Comparison of ENCODE assay signal across 8 mouse cellular contexts in the genomic region with DNA sequence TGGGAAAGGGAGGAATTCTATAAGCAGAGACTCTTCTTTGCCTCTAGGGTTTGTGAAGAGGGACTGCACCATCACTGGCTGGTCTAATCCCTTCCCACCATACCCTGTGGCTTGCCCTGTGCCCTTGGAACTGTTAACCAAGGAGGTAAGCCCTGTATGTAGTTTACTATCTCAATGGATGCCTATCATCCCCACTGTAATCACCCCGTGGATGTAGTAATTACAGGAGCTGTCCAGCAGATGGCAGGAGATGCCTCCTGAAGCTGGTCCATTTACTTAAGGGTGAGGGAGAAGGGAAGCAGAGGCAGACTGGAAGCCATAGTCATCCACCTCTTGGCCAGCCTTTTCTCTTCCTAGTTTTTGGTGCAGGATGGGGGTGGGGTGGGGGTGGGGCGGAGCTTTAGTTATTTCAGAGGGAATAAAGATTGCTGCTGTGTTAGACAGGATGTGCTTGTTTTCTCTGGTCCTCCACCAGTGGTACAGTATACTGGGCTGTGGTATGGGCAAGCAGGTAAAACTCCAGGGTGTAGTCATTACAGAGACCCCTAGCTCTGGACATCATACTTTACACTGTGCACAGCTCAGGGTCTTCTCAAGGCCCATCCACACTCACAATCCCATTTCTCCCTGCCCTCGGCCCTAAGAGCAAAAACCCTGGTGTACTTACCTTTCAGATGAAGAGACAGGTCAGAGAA. TPM values are rescaled to one million over a fixed set of nuclear protein-coding genes. Genes with fewer than 3 reads are reported as not detected.
DNase-seq lines count a peak whose midpoint lies in the region; ATAC-seq and TF ChIP-seq lines count a peak whose summit lies in the region.
"Had no signal": no experiment of that assay in that cellular context is flagged by ENCODE, and none has a peak within 500 bp of the region (broad histone marks: within the 10 kb centered on the region; RNA-seq: fewer than 3 reads in every experiment).

No protein-coding gene starts in this region.

- 39% methylated on average over 3 of the region's 3 CpGs for WGBS in forebrain, embryonic 13.5 days
- 35% methylated on average over 3 of the region's 3 CpGs for WGBS in stomach, embryonic 15.5 days

- peak; percentile 57 to 70 for DNase-seq in spleen, postnatal 10 days (ENCODE audit: low spot score in 2 of 2)
- DNase-seq in spleen, adult 12 weeks (ENCODE audit: low spot score) = no peak
- DNase-seq in brain, embryonic 14.5 days (ENCODE audit: low read depth) = peak; percentile 82
- DNase-seq in layer of hippocampus, adult 18-20 months (ENCODE audit: low spot score in 2 of 2) = peak; percentile 49 to 81

- no peak overlapping the region for H3K27ac ChIP-seq in forebrain, embryonic 13.5 days
- no peak overlapping the region for H3K27ac ChIP-seq in stomach, embryonic 15.5 days

- no peak overlapping the region for H3K9ac ChIP-seq in forebrain, embryonic 13.5 days
- H3K9ac ChIP-seq in stomach, embryonic 15.5 days = no peak overlapping the region

- no peaks in the 10 kb centered on the region for H3K9me3 ChIP-seq in forebrain, embryonic 13.5 days (replicated peaks)
- H3K9me3 ChIP-seq in stomach, embryonic 15.5 days = no peaks in the 10 kb centered on the region

- peaks cover 5% of the 10 kb centered on the region; the same call in 1 of the 2 replicates for H3K27me3 ChIP-seq in forebrain, embryonic 13.5 days
- H3K27me3 ChIP-seq in stomach, embryonic 15.5 days (replicated peaks) = no peaks in the 10 kb centered on the region

- H3K4me2 ChIP-seq in forebrain, embryonic 13.5 days = no peak overlapping the region
- H3K4me2 ChIP-seq in stomach, embryonic 15.5 days = no peak overlapping the region

- no peak overlapping the region for H3K4me3 ChIP-seq in forebrain, embryonic 13.5 days
- H3K4me3 ChIP-seq in stomach, embryonic 15.5 days (replicated peaks) = no peak overlapping the region

- peaks cover 12% of the 10 kb centered on the region for H3K4me1 ChIP-seq in forebrain, embryonic 13.5 days
- no peaks in the 10 kb centered on the region for H3K4me1 ChIP-seq in stomach, embryonic 15.5 days

- ATAC-seq in forebrain, embryonic 13.5 days = peak; percentile 74
- peak; percentile 93 for ATAC-seq in megakaryocyte progenitor cell, adult 5-6 weeks (replicated peaks; ENCODE audit: poor library complexity)
- 0 out of 2 replicates have a peak, but pooled peaks have one; percentile 16 for ATAC-seq in stomach, embryonic 15.5 days (ENCODE audit: insufficient read depth, low FRiP score, low read depth)

- peak; percentile 79; the same call in 1 of the 2 replicates for TF ChIP-seq CTCF in brain, embryonic 14.5 days (IDR thresholded peaks at IDR 0.05; ENCODE audit: borderline replicate concordance, extremely low read depth, insufficient read depth, insufficient read length)

- no peak for TF ChIP-seq POLR2A in brain, embryonic 14.5 days (IDR thresholded peaks at IDR 0.05; ENCODE audit: borderline replicate concordance, extremely low read depth, insufficient read depth, insufficient read length, poor library complexity, severe bottlenecking)

- no peaks in the 10 kb centered on the region for H3K36me3 ChIP-seq in forebrain, embryonic 13.5 days (ENCODE audit: poor library complexity, severe bottlenecking)
- no peaks in the 10 kb centered on the region for H3K36me3 ChIP-seq in stomach, embryonic 15.5 days

RNA-seq across cellular contexts. Expression of a gene that starts 3.7 kb away (rescaled TPM):
- not detected in 2 replicates for polyA plus RNA-seq in brain, embryonic 14.5 days (2012; rRNA removed)
- polyA plus RNA-seq in forebrain, embryonic 13.5 days (2015; fragmentation: Nextera tagmentation; extraction: Ambion mirVana) = not detected in 2 replicates
- not detected for total RNA-seq in layer of hippocampus, adult 18-20 months (2021)
- not detected in 2 replicates for total RNA-seq in megakaryocyte progenitor cell, adult 5-6 weeks (2015)
- not detected in 2 replicates for total RNA-seq in megakaryocyte progenitor cell, adult 5-6 weeks (2017)
- 0.15 TPM in 1 of 2 replicates, not detected in the other for polyA plus RNA-seq in stomach, embryonic 15.5 days (2015; fragmentation: Nextera tagmentation; extraction: Ambion mirVana)
- total RNA-seq: gastrocnemius, postnatal 4 days had no signal

RNA-seq across cellular contexts. Expression of a gene that starts 43.6 kb away (rescaled TPM):
- polyA plus RNA-seq in brain, embryonic 14.5 days (2012; rRNA removed) = 10.8 and 21.6 TPM in 2 replicates
- 1.7 and 4.2 TPM in 2 replicates for polyA plus RNA-seq in forebrain, embryonic 13.5 days (2015; fragmentation: Nextera tagmentation; extraction: Ambion mirVana)
- total RNA-seq in layer of hippocampus, adult 18-20 months (2021) = 1 to 10 TPM in 1 of 2 experiments, under 1 TPM in 1; 0.43 to 1.2 TPM
- total RNA-seq in megakaryocyte progenitor cell, adult 5-6 weeks (2015) = 15.4 and 24.8 TPM in 2 replicates
- total RNA-seq in megakaryocyte progenitor cell, adult 5-6 weeks (2017) = 29.3 and 51.0 TPM in 2 replicates
- 18.7 and 22.8 TPM in 2 replicates for polyA plus RNA-seq in stomach, embryonic 15.5 days (2015; fragmentation: Nextera tagmentation; extraction: Ambion mirVana)

Comparison
In these comparisons a context has a peak if more than half of its experiments do, and no peak if none do; other contexts are left out.
1. ATAC-seq: peak in every context shown above with its lines; median percentile 93 in megakaryocyte progenitor cell, adult 5-6 weeks; 74 in forebrain, embryonic 13.5 days; 16 in stomach, embryonic 15.5 days.